Mouse (Mus musculus) bone marrow, adult 2 months (tissue): Measurements from ENCODE around the gene 3110082I17Rik.

ENCODE experiments used
- CTCF ChIP-seq: fragments of 200-500 bp; IDR thresholded peaks from 2 replicates; pipeline ENCODE4 v1.5.1; 2011; ENCODE audit warnings: low read length, control low read depth; ENCODE audit not compliant: control insufficient read depth, insufficient read depth
- POLR2A ChIP-seq: fragments of 200-500 bp; IDR thresholded peaks from 2 replicates; pipeline ENCODE4 v1.6.1; 2011; ENCODE audit warnings: low read depth, mild to moderate bottlenecking, control low read depth, low read length, borderline replicate concordance; ENCODE audit not compliant: control insufficient read depth

- TF ChIP-seq CTCF (peak; percentile 88), POLR2A (no peak)
These were observed 44.8 kb upstream of the 3110082I17Rik start for GRCm38 (mm10) chr5:139505073-139505606.
